Mouse (Mus musculus): Measurements from ENCODE around the gene Foxj1.
"Not testable (repeated sequence)": the region's sequence is repeated elsewhere in the genome, so short reads cannot be mapped to it uniquely, and the experiment has no call there.

The Foxj1 gene

DNA sequence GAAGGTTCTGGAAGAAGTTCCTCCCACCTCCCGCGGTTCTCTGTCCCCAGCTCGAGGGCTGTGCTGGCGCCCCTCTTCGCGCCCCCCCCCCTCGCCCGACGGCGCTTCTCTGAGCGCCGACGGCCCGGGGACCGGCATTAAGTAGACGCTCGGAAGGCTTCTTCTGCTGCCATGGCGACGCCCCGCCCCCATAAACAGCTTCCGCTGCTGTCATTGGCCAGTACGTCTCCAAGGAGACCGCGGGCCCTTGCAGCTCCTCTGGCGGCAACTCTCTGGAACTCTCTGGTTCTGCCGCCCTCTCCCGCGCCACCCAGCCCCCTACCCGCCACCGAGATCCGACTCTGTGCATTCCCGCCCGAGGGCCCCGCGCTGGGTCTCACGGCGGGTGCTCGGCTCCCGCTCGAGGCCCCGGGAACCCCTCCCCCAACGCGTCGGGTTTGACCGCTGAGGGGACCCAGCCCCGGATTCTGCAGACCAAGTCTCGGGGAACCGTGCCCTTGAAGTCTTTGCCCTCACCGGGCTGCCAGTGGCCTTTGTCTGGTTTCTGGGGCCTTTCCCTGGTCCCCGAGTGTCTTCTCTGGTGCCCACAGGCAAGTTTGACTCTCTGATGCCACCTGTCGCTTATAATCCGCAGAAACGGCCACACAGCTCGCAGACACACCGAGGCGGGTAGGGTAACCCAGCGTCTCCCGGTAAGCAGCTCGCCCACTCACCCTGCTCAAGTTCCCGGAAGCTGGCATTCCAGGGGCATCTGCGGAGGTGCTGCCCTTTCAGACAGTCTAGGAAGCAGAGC is at the start of gene Foxj1:
Gene Foxj1 (minus strand): TSS at position 156 of the 793 bp plus-strand sequence.
- peak; percentile 96 for DNase-seq (ENCODE audit: low read depth)

DNA sequence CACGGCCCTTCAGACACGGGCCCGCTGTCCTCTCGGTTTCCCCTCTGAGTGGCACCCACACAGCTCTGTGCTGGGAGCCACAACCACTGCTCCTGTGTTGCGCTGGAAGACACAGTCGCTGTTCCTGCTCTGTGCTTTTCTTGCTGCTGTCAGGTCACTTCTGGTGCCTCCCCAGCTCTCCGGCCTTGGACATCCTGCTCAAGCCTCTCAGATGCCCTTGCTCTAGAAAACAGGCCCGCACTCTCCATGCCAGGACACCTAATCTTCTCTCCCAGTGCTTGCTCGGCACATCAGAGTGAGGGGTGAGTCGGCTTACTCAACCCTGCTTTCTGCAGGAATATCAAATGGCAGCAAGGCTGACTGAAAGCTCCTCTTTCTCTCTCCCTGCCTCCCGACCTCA is 49.0 kb upstream of the Foxj1 start:
- no peak for DNase-seq (ENCODE audit: low read depth)

DNA sequence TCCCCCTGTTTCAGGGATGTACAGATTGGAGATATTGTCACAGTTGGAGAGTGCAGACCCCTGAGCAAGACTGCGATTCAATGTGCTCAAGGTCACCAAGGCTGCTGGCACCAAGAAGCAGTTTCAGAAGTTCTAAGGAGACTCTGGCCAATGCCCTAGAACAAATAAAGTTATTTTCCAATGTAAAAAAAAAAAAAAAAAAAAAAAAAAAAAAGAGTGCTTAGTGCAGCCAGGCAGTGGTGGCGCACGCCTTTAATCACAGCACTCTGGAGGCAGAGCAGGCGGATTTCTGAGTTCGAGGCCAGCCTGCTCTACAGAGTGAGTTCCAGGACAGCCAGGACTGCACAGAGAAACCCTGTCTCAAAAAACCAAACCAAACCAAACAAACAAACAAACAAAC is 47.9 kb upstream of the Foxj1 start:
- not testable (repeated sequence) for DNase-seq (ENCODE audit: low read depth)

GRCm38 (mm10) chr11:116380767-116381166 is 45.6 kb upstream of the Foxj1 start:
- DNase-seq (ENCODE audit: low read depth) = peak; percentile 42

GRCm38 (mm10) chr11:116379530-116379929 is 44.3 kb upstream of the Foxj1 start:
- DNase-seq (ENCODE audit: low read depth) = peak; percentile 80

DNA sequence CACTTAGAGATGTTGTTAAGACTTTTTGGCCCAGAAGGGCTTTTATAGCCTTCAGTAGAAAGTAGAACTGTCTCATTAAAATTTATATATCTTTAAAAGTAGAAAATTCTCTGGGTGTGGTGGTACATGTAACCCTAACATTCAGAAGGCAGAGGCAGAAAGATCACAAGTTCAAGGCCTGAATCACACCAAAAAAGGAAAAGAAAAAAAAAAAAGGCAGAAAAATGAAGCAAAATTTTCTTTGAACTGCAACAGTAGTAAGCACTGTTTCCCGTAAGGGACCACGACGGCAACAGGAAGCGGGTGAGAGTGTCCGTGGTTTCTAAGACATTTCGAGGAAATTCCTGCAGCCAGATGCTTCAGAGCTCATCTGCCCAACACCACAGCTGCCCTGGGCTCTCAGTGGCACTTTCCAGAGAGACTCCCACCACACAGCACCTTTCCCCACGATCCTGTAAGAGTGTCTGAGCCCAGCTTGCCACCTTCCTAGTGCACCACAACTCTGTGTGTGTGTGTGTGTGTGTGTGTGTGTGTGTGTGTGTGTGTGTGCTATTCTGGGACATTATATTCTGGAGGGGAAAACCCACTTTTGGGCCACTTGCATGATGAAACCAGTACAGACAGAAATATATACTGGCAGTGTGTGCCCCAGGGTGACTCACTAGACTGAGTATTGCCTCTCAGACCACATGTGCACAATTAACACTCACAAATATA is 41.9 kb upstream of the Foxj1 start:
- peak; percentile 89 for DNase-seq (ENCODE audit: low read depth)

- no peak for DNase-seq (ENCODE audit: low read depth)
These were observed 36.8 kb upstream of the Foxj1 start for GRCm38 (mm10) chr11:116371894-116372450.

DNA sequence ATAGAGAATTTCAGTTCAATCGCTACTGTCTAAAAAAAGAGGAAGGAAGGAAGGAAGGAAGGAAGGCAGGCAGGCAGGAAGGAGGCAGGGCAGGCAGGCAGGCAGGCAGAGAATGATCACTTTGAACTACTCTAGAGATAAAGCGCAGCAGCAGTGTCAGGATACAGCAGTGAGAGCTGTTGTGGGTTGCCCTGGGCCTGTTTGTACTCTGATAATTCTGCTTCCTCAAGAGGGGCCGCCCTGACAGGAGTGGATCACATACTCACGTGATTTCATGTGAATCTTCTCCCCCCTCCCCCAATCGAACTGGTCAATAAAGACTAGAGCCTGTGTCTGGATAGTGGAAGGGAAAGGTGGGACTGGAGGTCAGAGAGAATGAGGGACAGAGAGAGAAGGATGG is 34.4 kb upstream of the Foxj1 start:
- peak; percentile 43 for DNase-seq (ENCODE audit: low read depth)

GRCm38 (mm10) chr11:116369051-116369450 is 33.9 kb upstream of the Foxj1 start:
- no peak for DNase-seq (ENCODE audit: low read depth)

DNA sequence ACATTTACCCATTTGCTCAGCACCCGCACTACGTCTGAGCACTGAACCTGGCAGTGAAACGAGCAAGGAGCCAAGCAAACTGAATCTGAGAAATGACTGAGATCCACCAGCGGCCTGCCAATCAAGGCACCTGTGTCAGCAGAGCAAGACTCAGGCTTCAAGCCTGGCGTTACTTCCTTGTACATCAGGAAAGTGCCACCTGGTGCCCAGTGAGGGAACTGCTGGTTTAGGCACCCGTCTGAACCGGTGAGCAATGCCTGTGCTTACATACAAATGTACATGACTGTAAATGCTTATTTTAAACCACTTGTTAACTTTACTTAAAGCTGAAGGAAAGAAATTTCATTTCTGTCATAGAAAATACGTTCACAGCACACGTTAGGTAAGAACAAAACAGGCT is 32.9 kb upstream of the Foxj1 start:
- peak; percentile 92 for DNase-seq (ENCODE audit: low read depth)

DNA sequence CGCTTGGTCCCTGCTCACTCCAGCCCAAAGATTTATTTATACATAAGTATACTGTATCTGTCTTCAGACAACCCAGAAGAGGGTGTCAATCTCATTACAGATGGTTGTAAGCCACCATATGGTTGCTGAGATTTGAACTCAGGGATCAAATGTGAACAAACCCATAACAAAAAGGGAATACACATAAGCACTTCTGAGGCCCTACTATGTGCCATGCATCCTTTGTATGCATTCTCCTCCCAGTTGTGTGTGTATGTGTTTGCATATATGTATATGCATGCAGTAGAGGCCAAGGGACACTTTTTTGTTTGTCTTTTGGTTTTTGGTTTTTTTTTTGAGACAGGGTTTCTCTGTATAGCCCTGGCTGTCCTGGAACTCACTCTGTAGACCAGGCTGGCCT is 31.4 kb upstream of the Foxj1 start:
- DNase-seq (ENCODE audit: low read depth) = no peak

- DNase-seq (ENCODE audit: low read depth) = no peak
These were observed 30.9 kb upstream of the Foxj1 start for GRCm38 (mm10) chr11:116366124-116366523.

DNA sequence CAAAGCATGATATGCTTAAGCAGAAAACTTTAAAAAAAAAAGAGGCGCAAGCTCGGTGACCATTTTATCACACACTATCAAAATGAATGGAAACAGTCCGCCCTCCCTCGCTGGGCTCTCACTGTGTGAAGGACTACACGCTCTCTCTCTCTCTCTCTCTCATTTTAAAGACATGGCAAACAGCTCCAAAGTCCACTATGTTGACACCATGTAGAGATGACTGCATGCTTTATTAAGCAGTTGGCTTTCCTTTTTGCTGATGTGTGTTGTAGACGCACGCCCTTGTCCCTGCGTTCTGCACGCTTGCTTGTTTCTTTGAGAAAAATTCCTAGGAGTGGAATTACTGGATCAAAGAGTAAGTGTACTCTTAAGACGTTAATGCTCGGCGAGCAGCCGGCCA is 30.2 kb upstream of the Foxj1 start:
- no peak for DNase-seq (ENCODE audit: low read depth)

DNA sequence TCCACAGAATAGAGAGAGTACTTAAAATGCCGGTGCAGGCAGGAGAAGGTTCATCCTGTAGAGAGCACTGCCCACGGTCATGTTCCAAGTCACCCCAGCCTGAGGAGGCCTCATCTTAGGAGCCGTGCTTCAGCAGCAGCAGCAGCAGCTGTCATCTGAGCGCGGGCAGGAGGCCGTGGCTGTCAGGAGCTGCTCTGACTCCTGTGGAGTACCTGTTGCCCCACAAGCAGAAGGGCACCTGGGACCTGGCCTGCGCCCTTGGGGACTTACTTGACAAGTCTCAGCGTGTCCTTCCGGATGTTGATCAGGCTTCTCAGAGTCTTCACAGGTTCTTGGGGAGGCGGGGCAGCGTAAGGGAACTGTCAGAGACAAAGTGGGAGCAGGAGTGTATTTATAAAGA is 26.8 kb upstream of the Foxj1 start:
- no peak for DNase-seq (ENCODE audit: low read depth)

DNA sequence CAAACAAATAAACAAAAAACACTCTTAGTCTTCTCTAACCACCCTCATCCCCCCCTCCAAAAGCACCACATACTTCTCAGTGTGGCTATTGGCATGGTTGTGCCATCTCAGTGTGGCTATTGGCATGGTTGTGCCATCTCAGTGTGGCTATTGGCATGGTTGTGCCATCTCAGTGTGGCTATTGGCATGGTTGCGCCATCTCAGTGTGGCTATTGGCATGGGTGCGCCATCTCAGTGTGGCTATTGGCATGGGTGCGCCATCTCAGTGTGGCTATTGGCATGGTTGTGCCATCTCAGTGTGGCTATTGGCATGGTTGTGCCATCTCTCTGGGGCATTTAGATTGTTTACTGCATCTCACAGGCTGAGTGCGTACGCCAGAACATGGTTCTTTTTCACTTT is 25.7 kb upstream of the Foxj1 start:
- DNase-seq (ENCODE audit: low read depth) = not testable (repeated sequence)

DNA sequence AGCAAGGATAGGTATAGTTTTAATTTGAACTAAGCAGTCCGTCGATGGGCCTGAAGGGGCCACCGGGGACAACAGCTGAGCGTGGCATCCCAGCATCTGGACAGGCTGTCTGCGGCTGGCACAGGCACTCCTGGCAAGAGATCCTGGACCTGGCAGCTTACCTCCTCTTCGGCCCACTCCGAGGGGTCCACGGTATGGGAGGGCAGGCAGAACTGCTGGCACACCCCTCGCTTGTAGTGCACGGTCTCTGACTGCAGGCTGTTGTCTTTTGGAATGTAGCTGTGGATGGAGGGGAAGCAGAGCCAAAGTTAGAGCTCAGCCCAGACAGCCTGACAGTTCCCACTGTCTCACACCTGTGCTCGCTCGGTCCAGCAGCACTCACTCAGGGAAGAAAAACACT is 24.5 kb upstream of the Foxj1 start:
- no peak for DNase-seq (ENCODE audit: low read depth)

DNA sequence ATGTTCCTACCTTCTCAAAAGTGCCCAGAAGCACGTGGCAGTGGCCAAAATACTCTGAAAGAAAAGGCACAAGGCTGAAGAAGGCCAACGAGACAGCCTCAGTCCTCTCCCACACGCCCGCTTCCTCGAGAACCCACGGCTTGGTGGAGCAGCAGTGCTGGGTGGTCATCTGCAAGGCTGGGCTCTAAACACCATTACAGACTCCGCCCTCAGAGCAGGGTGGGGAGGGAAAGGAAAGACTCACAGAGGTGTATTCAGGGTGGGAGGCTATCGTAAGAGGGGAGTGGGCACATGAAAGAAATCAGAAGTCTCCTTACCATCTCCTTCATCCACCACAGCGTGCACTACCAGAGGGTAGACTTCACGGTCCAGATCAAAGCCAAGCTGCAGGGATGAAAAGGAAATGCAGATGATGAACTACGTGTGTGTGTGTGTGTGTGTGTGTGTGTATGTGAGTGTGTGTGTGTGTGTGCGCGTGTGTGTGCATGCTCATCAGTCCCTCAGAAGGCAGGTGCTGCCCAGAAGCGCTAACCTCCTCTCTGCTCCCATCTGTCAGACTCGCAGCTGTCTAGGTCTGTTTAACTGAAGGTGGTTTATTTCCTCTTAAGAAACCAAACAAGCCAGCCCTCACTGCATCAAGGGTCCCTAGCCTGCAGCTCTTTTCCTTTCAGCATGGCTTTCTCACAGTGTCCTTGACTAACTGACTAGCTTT is 23.9 kb upstream of the Foxj1 start:
- DNase-seq (ENCODE audit: low read depth) = no peak

DNA sequence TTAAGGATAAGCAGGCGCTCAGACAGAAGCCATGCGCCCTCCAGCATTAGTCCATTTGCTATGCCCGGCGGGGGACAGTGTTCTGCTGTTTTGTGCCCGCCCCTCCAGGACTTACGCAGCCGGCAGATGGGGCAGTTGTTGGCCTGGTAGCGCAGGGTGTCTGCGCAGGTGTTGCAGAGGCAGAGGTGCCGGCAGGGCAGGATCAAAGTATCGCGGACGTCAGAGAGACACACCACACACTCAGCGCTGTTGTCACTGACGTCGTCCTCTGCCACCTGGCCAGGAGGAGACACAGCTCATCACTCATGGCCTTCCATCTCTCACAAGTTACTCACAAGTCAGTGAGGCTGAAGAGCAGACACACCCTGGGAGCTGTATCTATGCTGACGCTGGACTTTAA is 19.3 kb upstream of the Foxj1 start:
- no peak for DNase-seq (ENCODE audit: low read depth)

DNA sequence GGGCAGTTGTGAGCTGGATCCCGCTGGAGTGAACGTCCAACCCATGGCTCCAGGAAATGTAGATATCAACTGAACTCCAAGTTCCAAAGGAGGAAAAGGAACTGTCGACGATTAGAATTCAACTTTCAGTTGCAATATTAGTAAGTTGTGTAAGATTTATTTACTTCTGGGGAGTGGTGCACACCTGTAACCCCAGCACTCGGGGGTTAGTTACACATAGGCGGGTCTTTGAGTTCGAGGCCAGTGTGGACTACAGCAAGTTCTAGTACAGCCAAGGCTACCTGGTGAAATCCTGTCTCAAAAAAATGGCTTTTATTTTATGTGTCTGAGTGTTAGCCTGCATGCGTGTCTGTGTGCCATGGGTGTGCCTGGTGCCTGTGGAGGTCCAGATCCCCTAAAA is 18.3 kb upstream of the Foxj1 start:
- no peak for DNase-seq (ENCODE audit: low read depth)

DNA sequence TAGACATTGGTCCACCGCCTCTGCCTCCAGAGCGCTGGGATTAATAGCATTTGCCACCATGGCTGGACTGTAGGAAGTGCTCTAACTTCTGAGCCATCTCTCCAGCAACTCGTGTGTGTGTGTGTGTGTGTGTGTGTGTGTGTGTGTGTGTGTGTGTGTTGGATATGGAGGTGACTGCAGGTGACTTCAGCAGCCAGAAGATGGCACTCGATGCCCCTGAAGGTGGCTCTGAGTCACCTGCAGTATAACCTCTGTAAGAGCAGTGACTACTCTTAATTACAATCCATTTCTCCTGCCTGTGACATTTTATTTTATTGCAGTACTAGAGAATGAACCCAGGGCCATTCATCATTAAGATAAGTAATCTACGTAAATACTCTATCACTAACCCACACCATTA is 16.1 kb upstream of the Foxj1 start:
- peak; percentile 24 for DNase-seq (ENCODE audit: low read depth)

- no peak for DNase-seq (ENCODE audit: low read depth)
These were observed 12.8 kb upstream of the Foxj1 start for GRCm38 (mm10) chr11:116347955-116348354.

DNA sequence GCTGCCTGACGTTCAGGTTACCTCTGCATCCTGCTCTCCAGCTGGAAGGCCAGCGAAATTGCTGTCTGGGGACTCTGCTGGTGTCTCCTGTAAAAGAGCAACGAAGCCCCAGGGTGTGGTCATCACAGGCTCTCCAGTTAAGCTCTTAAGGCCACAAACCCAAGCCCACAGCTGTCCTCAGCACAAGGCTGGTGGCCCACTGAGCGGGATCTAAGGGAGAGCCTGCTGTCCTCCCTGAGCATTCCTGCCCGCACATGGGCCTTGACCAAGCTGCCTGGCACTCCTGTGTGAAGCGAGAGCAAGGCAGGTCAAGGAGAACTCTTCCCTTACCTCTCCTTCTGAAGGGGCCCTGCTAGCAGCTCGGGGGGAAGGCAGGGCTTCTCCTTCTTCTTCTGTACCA is 11.8 kb upstream of the Foxj1 start:
- no peak for DNase-seq (ENCODE audit: low read depth)

Measured in induced T-regulatory cell, adult 2 months (primary cell).